Mouse (Mus musculus) kidney, adult 18-20 months (tissue): ENCODE results near the gene Bri3.
"Not testable (repeated sequence)": the region's sequence is repeated elsewhere in the genome, so short reads cannot be mapped to it uniquely, and the experiment has no call there.

ENCODE experiments used
- DNase-seq: peaks from one replicate; pipeline ENCODE4 v3.0.0; 2021

The Bri3 gene

GRCm38 (mm10) chr5:144303071-144303470 is 58.8 kb downstream of the Bri3 start:
- no peak for DNase-seq

DNA sequence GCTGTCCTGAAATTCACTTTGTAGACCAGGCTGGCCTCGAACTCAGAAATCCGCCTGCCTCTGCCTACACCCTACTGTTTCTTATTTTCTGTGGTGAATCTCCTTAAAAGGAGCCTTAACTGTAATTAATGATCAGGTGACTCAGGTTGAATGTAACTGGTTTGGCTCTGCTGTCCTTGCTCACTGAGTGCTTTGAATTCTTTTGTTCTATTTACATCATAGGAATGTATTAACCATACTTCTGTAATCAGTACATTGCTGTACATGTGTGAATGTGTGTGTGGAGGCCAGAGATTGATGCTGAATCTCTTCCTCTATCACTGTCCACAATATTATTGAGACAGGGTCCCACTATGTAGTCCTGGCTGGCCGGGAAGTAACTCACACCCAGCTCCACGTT is 64.7 kb downstream of the Bri3 start:
- DNase-seq, result no peak

DNA sequence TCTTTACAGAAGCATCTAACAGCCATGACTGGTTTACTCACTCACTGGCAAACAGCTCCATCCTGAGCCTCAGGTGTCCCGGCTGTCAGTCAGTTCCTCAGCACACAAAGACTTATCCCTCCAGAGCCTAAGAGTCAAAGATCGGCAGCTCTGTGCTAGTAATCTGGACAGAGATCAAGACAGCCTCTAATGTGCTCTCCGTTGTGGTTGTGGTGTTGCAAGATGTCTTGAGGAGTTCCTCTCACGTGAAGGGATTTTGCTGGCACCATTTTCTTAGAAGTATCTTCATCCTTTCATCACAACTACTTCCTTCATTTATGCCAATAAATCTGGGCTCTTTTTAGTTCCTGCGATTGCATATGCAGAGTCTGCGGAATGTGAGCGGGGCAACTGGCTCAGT is 67.9 kb downstream of the Bri3 start:
- no peak for DNase-seq

DNA sequence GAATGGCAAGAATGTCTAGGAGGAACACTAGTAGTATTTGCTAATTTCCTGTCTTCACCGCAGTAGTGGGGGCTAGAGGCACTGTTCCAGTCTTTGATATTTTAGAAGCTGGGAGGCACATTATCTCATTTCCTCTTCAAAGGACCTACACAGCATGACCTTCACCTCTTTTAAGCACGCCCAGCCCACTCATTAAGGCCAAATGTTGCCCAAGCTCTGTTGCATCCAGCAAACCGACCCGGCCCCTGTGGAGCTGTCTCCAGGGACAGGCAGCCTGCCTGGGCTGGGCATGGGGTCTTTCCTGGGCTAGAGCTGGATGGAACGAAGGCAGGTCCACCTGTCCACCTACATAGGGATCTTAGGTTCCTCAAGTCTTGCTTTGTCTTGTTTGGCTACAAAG is 69.1 kb downstream of the Bri3 start:
- no peak for DNase-seq

DNA sequence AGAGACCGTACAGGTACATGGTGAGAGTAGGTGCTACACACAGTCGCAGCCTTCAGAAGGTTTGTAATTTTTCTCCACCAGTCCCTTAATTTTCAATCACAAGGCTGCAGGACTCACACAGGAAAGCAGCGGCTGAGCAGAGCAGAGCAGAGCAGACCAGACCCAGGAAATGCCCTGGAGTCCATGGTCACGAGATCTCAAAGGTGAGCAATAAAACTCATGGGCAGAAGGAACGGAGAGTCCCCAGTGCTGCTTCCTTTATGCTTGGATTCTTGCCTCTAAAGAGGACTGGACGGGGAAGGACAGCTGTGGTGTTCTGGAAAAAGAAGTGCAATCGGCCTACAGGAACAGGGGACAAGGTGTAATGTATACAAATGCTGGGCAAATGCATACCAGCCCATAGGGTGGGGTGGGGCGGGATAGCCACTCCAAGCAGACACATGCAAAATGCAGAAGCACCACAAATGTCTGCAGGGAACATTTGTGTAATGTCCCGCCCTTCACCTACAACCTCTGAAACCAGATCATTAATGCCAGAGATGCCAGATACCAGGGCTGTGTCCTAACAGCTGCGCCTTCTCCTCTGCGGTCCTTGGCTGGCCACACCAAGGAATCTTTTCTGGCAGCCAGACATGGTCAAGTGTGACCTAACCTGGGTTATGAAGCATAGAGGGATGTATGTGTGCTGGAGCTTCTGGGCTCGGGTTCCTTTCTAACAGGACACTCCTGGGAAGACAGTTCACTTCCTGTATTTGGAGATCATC is 70.7 kb downstream of the Bri3 start:
- peak; percentile 19 for DNase-seq

GRCm38 (mm10) chr5:144316442-144316841 is 72.2 kb downstream of the Bri3 start:
- DNase-seq, result no peak

DNA sequence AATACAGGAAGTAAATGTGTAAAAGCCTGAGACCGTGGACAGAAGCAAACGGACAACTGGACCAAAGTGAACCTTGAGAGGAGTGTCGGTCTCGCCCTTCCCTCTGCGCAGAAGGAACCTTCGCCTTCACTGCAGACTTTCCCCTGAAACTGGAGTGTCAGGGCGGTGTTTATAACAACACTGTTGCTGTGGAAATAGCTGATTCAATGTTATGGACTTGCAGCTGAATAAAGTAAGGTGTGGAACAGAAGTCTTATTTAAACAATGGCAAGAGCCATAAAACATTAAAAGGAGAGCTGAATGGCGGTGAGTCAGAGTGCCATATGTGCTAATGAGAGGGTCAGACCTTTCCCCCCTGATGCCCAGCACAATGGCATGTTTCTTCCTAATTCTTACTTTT is 73.2 kb downstream of the Bri3 start:
- no peak for DNase-seq

- DNase-seq, result no peak
Observed at GRCm38 (mm10) chr5:144318286-144318685, 74.0 kb downstream of the Bri3 start.

- no peak for DNase-seq
Observed at GRCm38 (mm10) chr5:144321681-144322080, 77.4 kb downstream of the Bri3 start.

GRCm38 (mm10) chr5:144322717-144323116 is 78.5 kb downstream of the Bri3 start:
- DNase-seq, result no peak

DNA sequence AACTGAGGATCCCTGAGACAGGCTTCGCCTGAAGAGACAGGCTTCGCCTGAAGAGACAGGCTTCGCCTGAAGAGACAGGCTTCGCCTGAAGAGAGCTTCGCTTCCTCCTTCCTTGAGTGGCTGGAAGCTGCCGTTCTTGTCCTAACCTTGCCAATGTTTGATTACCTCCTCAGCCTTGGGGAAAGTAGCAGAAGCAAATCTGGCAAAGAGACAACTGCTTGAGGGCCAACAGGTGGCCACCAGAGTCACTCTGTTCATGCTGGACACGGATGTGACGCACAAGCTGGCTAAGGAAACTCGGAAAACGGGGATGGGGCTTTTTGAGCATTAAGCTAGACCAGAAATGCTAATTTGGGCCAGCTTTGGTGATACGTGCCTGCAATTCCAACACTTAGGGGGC is 89.8 kb downstream of the Bri3 start:
- DNase-seq, result no peak

- not testable (repeated sequence) for DNase-seq
Observed at GRCm38 (mm10) chr5:144335357-144335756, 91.1 kb downstream of the Bri3 start.

GRCm38 (mm10) chr5:144338787-144339186 is 94.5 kb downstream of the Bri3 start:
- DNase-seq, result no peak

GRCm38 (mm10) chr5:144341085-144341484 is 96.8 kb downstream of the Bri3 start:
- DNase-seq, result no peak

DNA sequence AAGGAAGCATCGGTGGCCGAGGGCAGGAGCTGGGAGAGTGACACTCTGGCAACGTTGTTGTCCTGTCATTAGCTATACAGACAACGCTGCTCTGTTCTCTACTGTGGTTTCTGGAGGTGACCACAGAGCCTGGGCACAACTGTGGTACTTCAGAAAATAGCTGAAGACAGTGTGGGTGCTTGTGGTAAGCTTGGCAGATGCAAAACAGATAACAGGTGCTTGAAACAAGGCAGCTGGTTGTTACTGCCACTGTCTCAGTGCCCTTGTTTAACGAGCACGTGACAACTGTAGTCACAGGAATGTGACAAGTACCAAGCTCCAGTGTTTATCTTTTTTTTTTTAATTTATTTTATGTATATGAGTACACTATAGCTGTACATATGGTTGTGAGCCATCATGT is 100.4 kb downstream of the Bri3 start:
- no peak for DNase-seq

- DNase-seq, result no peak
Observed at GRCm38 (mm10) chr5:144351185-144351584, 106.9 kb downstream of the Bri3 start.

GRCm38 (mm10) chr5:144352250-144353047 is 108.2 kb downstream of the Bri3 start:
- DNase-seq, result no peak

DNA sequence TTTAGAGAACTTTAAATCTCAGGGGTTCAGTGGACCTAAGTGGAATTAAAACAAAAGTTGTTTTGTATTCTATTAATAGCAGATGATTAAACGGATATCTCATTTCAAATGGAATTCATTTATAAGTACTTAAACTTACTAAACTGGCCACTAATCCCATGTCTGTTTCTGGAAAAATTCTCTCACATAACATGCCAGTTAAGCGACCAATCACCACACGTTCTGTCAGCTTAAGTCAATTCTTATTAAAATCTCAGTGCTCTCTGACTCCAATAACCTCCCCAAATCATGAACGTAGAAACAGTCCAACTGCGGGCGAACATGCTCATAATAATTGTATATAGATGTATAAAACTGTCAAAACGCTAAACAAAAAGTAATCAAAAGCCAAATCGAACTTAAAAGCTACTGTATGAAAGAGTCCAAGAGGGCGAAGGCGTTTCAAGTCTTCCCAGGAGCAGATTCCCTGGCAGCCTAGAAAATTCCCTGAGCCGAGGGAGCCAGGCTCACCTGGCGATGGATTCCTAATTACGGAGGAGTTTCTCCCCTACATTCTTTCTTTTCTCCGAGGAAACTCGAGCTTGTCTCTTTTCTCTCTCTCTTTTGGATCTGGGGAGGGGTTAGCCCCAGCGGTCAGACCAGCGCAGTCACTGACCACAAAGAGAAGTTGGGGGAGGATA is 112.7 kb downstream of the Bri3 start:
- DNase-seq, result no peak

DNA sequence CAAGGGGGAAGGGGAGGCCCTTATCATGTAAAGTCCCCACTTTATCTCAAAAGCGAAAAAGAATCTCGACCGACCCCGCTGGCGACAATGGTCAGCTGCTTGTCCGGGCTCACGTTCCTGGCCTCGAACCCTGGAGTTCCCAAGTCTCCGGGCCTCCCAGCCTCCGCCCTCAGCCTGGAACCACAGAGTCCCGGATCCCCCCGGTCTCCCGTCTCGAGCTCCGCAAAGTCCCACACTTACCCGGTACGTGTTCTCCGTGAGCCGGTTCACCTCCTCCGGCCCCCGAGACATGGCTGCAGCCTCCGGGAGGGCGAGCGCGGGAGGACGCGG is 113.3 kb downstream of the Bri3 start:
- no peak for DNase-seq

DNA sequence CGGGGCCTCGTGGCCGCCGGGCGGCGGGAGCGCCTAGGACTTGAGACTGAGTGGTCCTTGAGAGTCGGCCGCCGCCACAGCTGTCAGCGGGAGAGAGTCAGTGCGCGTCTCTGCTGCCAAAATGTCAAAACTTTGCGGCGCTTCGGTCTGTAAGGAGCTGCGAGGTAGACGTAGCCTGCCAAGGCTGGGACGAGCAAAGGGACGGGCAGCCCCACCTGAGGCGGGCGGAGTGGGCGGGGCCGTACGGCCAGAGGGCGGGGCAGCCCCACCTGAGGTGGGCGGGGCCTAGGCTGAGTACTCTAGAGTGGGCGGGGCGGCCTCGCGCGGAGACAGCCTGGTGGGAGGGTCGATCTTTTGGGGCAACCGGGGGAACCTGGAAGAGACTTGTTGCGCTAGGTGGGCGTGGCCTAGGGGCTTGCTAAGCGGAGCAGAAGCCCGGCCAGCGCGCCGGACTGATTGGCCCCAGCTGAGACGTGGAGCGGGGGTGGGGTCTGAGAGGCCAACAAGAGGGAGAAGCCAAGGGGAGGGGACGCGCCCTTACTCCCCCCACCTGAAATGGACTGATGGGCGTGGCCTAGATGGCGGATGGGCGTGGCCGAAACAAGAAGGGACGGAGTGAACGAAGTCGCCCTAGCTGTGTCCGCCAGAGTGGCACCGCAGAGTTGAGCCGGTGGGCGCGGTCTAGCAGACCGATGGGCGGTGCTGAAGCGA is 113.8 kb downstream of the Bri3 start, which contains the start of gene Baiap2l1:
TSS of gene Baiap2l1 (minus strand) at position 232 of the 711 bp plus-strand sequence.
- peak; percentile 98 for DNase-seq

- no peak for DNase-seq
Observed at GRCm38 (mm10) chr5:144358592-144358917, 114.3 kb downstream of the Bri3 start.

DNA sequence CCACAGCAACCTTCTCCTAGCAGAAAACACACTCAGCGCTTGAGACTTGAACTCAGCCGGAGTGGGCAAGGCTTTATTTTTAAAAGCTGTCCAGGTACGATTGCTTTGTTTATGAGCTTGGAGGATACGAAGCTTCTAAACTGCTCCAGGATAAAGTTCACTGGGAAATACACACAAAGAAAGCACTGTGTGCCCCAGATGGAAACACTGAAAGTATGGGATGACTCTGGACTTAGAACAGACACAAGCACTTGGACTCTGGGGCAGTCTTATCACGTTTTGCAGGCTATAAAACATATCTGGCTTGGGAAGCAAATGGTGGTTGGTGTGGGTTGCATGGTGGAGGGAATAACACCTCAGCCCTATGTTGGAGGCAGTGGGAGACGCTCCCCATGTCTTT is 115.6 kb downstream of the Bri3 start:
- DNase-seq, result peak; percentile 34

GRCm38 (mm10) chr5:144360346-144360745 is 116.1 kb downstream of the Bri3 start:
- DNase-seq, result peak; percentile 68
